Mouse (Mus musculus): ENCODE results near the gene Nfic. TPM values are rescaled to one million over a fixed set of nuclear protein-coding genes. Genes with fewer than 3 reads are reported as not detected.

The Nfic gene
- polyA plus RNA-seq, 1 experiment, result 10.5 TPM

GRCm38 (mm10) chr10:81351678-81352291 is 103.7 kb downstream of the Nfic start:
- no peak for DNase-seq (ENCODE audit: low read depth, low spot score)
- WGBS, result 20% methylated on average over 9 of the region's 9 CpGs

- WGBS, result 1% methylated on average over 54 of the region's 54 CpGs
- DNase-seq (ENCODE audit: low read depth, low spot score), result peak; percentile 98
Measured at GRCm38 (mm10) chr10:81350351-81351063, 104.9 kb downstream of the Nfic start, which contains the start of gene Hmg20b. Hmg20b (minus strand) TSS chr10:81350480.

- no peak for DNase-seq (ENCODE audit: low read depth, low spot score)
- 1% methylated on average over 29 of the region's 29 CpGs for whole genome bisulfite sequencing
Measured at GRCm38 (mm10) chr10:81349961-81350350, 105.5 kb downstream of the Nfic start.

- DNase-seq (ENCODE audit: low read depth, low spot score), result no peak
- 5% methylated on average over 12 of the region's 12 CpGs for WGBS
Measured at GRCm38 (mm10) chr10:81349146-81349545, 106.3 kb downstream of the Nfic start.

GRCm38 (mm10) chr10:81346453-81347067 is 108.9 kb downstream of the Nfic start:
- 25% methylated on average over 55 of the region's 55 CpGs for WGBS

More at GRCm38 (mm10) chr10:81346453-81347067, 108.9 kb downstream of the Nfic start:
- no peak for DNase-seq (ENCODE audit: low read depth, low spot score)

Other genes starting within 250 kb of the Nfic start
- gene Atcay, start 224.8 kb downstream of the Nfic start, polyA plus RNA-seq (2012; rRNA removed), result 0.70 and 0.76 TPM in 2 replicates
- 5.1 and 8.2 TPM in 2 replicates for gene Zfr2, start 222.5 kb downstream of the Nfic start, polyA plus RNA-seq (2012; rRNA removed)
- 6.5 and 9.5 TPM in 2 replicates for gene Matk, start 202.7 kb downstream of the Nfic start, polyA plus RNA-seq (2012; rRNA removed)
- gene Mrpl54, start 188.7 kb downstream of the Nfic start, polyA plus RNA-seq (2012; rRNA removed), result 109 and 119 TPM in 2 replicates
- 72.7 and 114 TPM in 2 replicates for gene Apba3, start 188.7 kb downstream of the Nfic start, polyA plus RNA-seq (2012; rRNA removed)
- gene Tjp3, start 164.1 kb downstream of the Nfic start, polyA plus RNA-seq (2012; rRNA removed), result 140 and 172 TPM in 2 replicates
- 30.6 and 43.4 TPM in 2 replicates for gene Pip5k1c, start 162.7 kb downstream of the Nfic start, polyA plus RNA-seq (2012; rRNA removed)
- 25.7 and 28.1 TPM in 2 replicates for gene Cactin, start 134.5 kb downstream of the Nfic start, polyA plus RNA-seq (2012; rRNA removed)
- 7.0 and 8.0 TPM in 2 replicates for gene Tbxa2r, start 126.9 kb downstream of the Nfic start, polyA plus RNA-seq (2012; rRNA removed)
- 0.78 and 0.95 TPM in 2 replicates for gene Gipc3, start 112.4 kb downstream of the Nfic start, polyA plus RNA-seq (2012; rRNA removed)
- gene Hmg20b, start 105.2 kb downstream of the Nfic start, polyA plus RNA-seq (2012; rRNA removed), result 83.6 and 98.6 TPM in 2 replicates
- 12.1 and 13.6 TPM in 2 replicates for gene Mfsd12, start 98.1 kb downstream of the Nfic start, polyA plus RNA-seq (2012; rRNA removed)
- gene 4930404N11Rik, start 89.8 kb downstream of the Nfic start, polyA plus RNA-seq (2012; rRNA removed), result 3.6 and 4.6 TPM in 2 replicates
- 81.5 and 85.5 TPM in 2 replicates for gene Fzr1, start 77.1 kb downstream of the Nfic start, polyA plus RNA-seq (2012; rRNA removed)
- gene Dohh, start 71.2 kb downstream of the Nfic start, polyA plus RNA-seq (2012; rRNA removed), result 48.2 and 60.4 TPM in 2 replicates
- gene Gm48551, start 71.2 kb downstream of the Nfic start, polyA plus RNA-seq (2012; rRNA removed), result 3.3 and 3.7 TPM in 2 replicates
- gene Gm48552, start 66.6 kb downstream of the Nfic start, polyA plus RNA-seq (2012; rRNA removed), result 0.98 and 4.1 TPM in 2 replicates
- 2,134 and 4,482 TPM in 2 replicates for gene Smim24, start 62.6 kb downstream of the Nfic start, polyA plus RNA-seq (2012; rRNA removed)
- 2.3 and 5.3 TPM in 2 replicates for gene Celf5, start 27.1 kb upstream of the Nfic start, polyA plus RNA-seq (2012; rRNA removed)
- 242 and 319 TPM in 2 replicates for gene Ncln, start 40.8 kb upstream of the Nfic start, polyA plus RNA-seq (2012; rRNA removed)
- gene S1pr4, start 44.5 kb upstream of the Nfic start, polyA plus RNA-seq (2012; rRNA removed), result 4.4 and 4.8 TPM in 2 replicates
- 1.6 and 2.3 TPM in 2 replicates for gene Gna15, start 68.6 kb upstream of the Nfic start, polyA plus RNA-seq (2012; rRNA removed)
- gene Gna11, start 89.6 kb upstream of the Nfic start, polyA plus RNA-seq (2012; rRNA removed), result 402 and 684 TPM in 2 replicates
- 1,252 and 1,560 TPM in 2 replicates for gene Aes, start 103.9 kb upstream of the Nfic start, polyA plus RNA-seq (2012; rRNA removed)
- 11.3 and 13.5 TPM in 2 replicates for gene Tle2, start 118.9 kb upstream of the Nfic start, polyA plus RNA-seq (2012; rRNA removed)
- 7.3 and 8.8 TPM in 2 replicates for gene Tle6, start 145.4 kb upstream of the Nfic start, polyA plus RNA-seq (2012; rRNA removed)
- 1.1 and 1.4 TPM in 2 replicates for gene BC025920, start 150.6 kb upstream of the Nfic start, polyA plus RNA-seq (2012; rRNA removed)
- gene Sirt6, start 172.2 kb upstream of the Nfic start, polyA plus RNA-seq (2012; rRNA removed), result 19.7 and 30.0 TPM in 2 replicates
- 9.6 and 11.8 TPM in 2 replicates for gene Ankrd24, start 172.9 kb upstream of the Nfic start, polyA plus RNA-seq (2012; rRNA removed)
- gene Gm10778, start 193.4 kb upstream of the Nfic start, polyA plus RNA-seq (2012; rRNA removed), result 0.37 and 0.40 TPM in 2 replicates
- 0.48 and 0.77 TPM in 2 replicates for gene Zfp433, start 249.2 kb upstream of the Nfic start, polyA plus RNA-seq (2012; rRNA removed)